Mouse (Mus musculus): Measurements from ENCODE around the gene Thrap3. TPM values are rescaled to one million over a fixed set of nuclear protein-coding genes. Genes with fewer than 3 reads are reported as not detected.

Gene Thrap3
- total RNA-seq (2017): 378 and 401 TPM in 2 replicates

GRCm38 (mm10) chr4:126202303-126203181 is at the start of gene Thrap3:
Thrap3 (minus strand) TSS chr4:126202760.
- peak; percentile 86 for ATAC-seq (ENCODE audit: extremely low read depth, insufficient number of reproducible peaks, low FRiP score, poor library complexity, severe bottlenecking)

- ATAC-seq (ENCODE audit: extremely low read depth, insufficient number of reproducible peaks, low FRiP score, poor library complexity, severe bottlenecking): no peak
These were observed 49.2 kb upstream of the Thrap3 start for GRCm38 (mm10) chr4:126251655-126252254.

DNA sequence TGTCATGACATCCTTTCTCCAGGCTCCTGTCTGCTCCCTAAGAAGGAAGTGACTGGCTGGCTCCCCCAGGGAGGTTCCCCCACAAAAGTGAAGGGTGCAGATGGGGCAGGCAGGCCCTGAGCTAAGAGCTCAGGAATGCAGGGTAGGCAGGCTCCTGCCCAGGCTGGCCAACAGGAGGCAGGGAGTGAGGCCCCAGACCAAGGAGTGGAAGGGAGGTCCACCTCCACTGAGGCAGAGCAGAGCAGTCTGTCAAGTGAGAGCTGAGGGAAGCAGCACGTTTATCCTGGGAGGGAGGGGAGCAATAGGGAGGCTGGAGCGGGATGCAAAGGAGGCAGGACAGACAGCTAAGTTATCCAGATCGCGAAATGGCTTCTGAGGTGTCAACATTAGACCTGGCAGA is 48.1 kb upstream of the Thrap3 start:
- ATAC-seq (ENCODE audit: extremely low read depth, insufficient number of reproducible peaks, low FRiP score, poor library complexity, severe bottlenecking): no peak

GRCm38 (mm10) chr4:126248261-126248868 is 45.8 kb upstream of the Thrap3 start:
- no peak for ATAC-seq (ENCODE audit: extremely low read depth, insufficient number of reproducible peaks, low FRiP score, poor library complexity, severe bottlenecking)

GRCm38 (mm10) chr4:126246202-126246889 is 43.8 kb upstream of the Thrap3 start:
- no peak for ATAC-seq (ENCODE audit: extremely low read depth, insufficient number of reproducible peaks, low FRiP score, poor library complexity, severe bottlenecking)

- ATAC-seq (ENCODE audit: extremely low read depth, insufficient number of reproducible peaks, low FRiP score, poor library complexity, severe bottlenecking): no peak
These were observed 40.0 kb upstream of the Thrap3 start for GRCm38 (mm10) chr4:126242510-126242909.

- no peak for ATAC-seq (ENCODE audit: extremely low read depth, insufficient number of reproducible peaks, low FRiP score, poor library complexity, severe bottlenecking)
These were observed 39.4 kb upstream of the Thrap3 start for GRCm38 (mm10) chr4:126241956-126242355.

- ATAC-seq (ENCODE audit: extremely low read depth, insufficient number of reproducible peaks, low FRiP score, poor library complexity, severe bottlenecking): no peak
These were observed 37.4 kb upstream of the Thrap3 start for GRCm38 (mm10) chr4:126239862-126240475.

GRCm38 (mm10) chr4:126237721-126238242 is 35.2 kb upstream of the Thrap3 start:
- no peak for ATAC-seq (ENCODE audit: extremely low read depth, insufficient number of reproducible peaks, low FRiP score, poor library complexity, severe bottlenecking)

GRCm38 (mm10) chr4:126236467-126237280 is 34.1 kb upstream of the Thrap3 start:
- ATAC-seq (ENCODE audit: extremely low read depth, insufficient number of reproducible peaks, low FRiP score, poor library complexity, severe bottlenecking): no peak

DNA sequence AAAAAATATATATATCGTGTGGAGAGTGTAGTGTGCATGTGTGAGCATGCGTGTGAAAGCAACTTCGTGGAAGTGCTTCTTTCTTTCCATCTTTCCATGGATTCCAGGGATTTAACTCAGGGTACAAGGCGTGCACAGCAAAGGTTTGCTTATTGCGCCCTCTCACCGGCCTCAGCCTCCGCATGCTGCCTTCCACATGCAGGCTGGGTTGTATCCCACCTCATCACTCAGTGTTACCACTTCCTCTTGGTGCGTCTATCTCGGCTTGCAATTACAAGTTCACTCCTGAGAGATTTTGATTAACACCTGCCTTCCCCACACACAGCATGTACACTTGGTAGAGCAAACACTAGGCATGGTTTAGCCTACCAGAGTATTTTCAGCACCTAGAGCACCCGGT is 32.6 kb upstream of the Thrap3 start:
- ATAC-seq (ENCODE audit: extremely low read depth, insufficient number of reproducible peaks, low FRiP score, poor library complexity, severe bottlenecking): no peak

DNA sequence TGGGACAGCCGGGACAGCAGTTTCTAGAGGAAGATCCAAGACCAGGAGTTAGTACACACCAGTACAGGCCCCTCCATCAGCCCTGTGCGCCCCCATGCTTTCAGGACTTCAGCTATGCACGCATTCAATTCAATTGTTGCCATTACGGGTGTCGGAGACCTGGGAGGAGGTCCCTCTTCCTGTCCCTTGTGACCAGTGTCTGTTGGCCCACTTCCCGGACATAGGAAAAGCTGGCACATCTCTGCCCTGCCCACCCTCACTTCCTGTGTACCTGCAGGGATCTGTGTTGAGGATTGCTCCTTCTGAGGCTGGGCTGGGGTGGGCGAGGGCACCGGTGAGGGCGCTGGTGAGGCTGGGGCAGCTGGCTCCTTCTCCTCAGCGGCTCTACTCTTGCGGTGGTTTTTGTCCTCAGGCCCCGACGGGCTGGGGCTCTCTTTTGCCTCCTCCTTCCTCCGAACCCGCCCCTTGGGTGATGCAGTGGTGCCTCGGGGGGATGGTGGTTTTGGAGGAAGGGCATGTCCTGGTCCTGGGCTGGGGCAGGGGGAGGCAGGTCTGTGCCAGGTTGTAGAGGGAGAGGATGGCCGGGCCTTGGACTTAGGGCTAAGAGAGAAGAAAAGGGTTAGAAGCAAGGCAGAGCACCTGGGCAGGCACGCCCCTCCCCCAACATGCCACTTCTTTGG is 32.1 kb upstream of the Thrap3 start:
- ATAC-seq (ENCODE audit: extremely low read depth, insufficient number of reproducible peaks, low FRiP score, poor library complexity, severe bottlenecking): no peak

DNA sequence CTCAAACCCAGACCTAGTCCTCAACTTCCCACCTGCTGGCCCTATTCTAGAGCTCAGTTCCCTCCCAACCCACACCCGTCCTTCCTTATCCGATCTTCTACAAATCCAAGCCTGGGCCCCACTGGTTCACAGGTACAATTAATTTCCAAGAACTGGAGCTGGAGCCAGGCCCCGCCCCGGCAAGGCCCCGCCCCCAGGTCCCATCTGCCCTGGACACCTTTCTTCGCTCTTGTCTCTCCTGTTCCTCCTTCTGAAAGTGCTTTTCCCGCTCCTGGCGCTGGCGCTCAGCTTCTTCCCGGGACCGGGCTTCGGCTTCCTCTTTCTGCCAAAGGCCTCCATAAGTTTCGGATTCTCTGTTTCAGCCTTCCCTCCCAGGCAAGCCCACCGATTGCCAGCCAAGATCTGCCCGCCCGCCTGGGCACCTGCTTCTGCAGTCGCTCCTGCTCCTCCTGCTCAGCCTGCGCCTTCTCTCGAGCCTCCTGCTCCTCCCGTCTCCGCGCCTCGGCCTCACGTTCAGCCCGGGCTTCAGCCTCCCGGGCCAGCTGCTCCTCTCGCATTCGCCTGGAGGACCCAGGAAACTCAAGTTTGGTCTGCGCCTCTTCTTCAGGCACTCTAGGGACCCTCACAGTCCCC is 31.2 kb upstream of the Thrap3 start:
- no peak for ATAC-seq (ENCODE audit: extremely low read depth, insufficient number of reproducible peaks, low FRiP score, poor library complexity, severe bottlenecking)

DNA sequence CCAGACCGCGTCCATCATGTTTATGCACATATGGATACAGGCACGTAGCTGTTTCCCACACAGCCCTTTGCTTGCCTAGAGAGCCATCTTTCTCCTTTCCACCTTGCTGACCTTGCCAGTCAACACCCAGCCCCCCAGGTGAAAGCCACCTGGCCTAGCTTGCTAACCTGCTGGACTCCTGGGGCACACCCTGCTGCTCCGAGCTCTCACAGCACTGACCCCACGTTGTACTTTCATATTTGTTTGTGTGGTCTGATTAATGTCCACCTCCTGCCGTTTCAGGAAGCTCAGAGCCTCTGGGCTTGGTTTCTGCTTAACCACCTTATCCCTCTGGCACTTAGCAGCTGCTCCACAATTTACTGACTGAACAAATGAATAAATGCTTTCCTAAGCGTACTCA is 27.3 kb upstream of the Thrap3 start:
- no peak for ATAC-seq (ENCODE audit: extremely low read depth, insufficient number of reproducible peaks, low FRiP score, poor library complexity, severe bottlenecking)

GRCm38 (mm10) chr4:126228144-126228543 is 25.6 kb upstream of the Thrap3 start:
- no peak for ATAC-seq (ENCODE audit: extremely low read depth, insufficient number of reproducible peaks, low FRiP score, poor library complexity, severe bottlenecking)

GRCm38 (mm10) chr4:126227077-126227761 is 24.7 kb upstream of the Thrap3 start:
- peak; percentile 88 for ATAC-seq (ENCODE audit: extremely low read depth, insufficient number of reproducible peaks, low FRiP score, poor library complexity, severe bottlenecking)

DNA sequence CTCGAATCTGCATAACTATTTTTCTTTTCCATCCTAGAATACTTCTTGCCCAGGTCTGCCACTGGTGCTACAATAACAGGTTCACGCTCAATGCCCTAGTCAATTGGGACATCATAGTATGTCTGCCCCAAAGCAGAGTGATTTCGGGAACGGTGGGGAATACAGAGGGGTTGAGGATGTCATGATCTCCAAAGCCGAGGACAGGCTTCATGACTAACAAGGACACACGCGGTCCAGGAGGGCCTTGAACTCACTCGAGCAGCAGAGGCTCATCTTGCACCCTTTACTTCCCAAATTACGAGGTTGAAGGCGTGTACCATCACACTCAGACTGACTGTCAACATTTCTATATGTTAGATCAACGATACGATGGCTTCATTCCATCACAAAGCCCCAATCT is 24.1 kb upstream of the Thrap3 start:
- no peak for ATAC-seq (ENCODE audit: extremely low read depth, insufficient number of reproducible peaks, low FRiP score, poor library complexity, severe bottlenecking)

Data from neutrophil, adult 5-6 weeks (primary cell).